Mouse (Mus musculus) limb, embryonic 10.5 days (tissue): ENCODE measurements around the gene H2afz. TPM values are rescaled to one million over a fixed set of nuclear protein-coding genes. Genes with fewer than 3 reads are reported as not detected.

ENCODE experiments used
- DNase-seq: peaks from one replicate; pipeline ENCODE4 v3.0.0-alpha.2; 2017; ENCODE audit warnings: low spot score
- H3K27ac ChIP-seq: fragments of 300-500 bp; sonication (generic); 2 replicates; pipeline ENCODE4 v1.5.1; 2016; ENCODE audit warnings: mild to moderate bottlenecking
- H3K27me3 ChIP-seq: fragments of 300-500 bp; sonication (generic); 2 replicates; pipeline ENCODE4 v1.6.1; 2016; ENCODE audit warnings: low read depth, mild to moderate bottlenecking; ENCODE audit not compliant: poor library complexity, severe bottlenecking
- H3K36me3 ChIP-seq: fragments of 300-500 bp; sonication (generic); 2 replicates; pipeline ENCODE4 v1.6.1; 2016; ENCODE audit warnings: mild to moderate bottlenecking, moderate library complexity
- H3K4me1 ChIP-seq: fragments of 300-500 bp; sonication (generic); 2 replicates; pipeline ENCODE4 v1.6.1; 2016
- H3K4me3 ChIP-seq: fragments of 300-500 bp; sonication (generic); 2 replicates; pipeline ENCODE4 v1.5.1; 2016; ENCODE audit warnings: mild to moderate bottlenecking, moderate library complexity
- H3K9me3 ChIP-seq: fragments of 300-500 bp; sonication (generic); replicated peaks from 2 replicates; pipeline ENCODE4 v1.6.1; 2016; ENCODE audit warnings: mild to moderate bottlenecking
- WGBS: fragments of 180-500 bp; shearing (Covaris S2); methylation state at CpG from one replicate; pipeline ENCODE4 v1.1.7; 2016; 5-methylcytosine and 5-hydroxymethylcytosine counted together
- polyA plus RNA-seq: library from polyadenylated mRNA; unstranded; fragments of >200 nt; fragmentation: Nextera tagmentation; extraction: Ambion mirVana; gene quantifications from 2 replicates; pipeline ENCODE4 v1.2.1, GENCODE M21; 2016

The H2afz gene
- polyA plus RNA-seq, 1 experiment from 2014 or later = 3,221 TPM

GRCm38 (mm10) chr3:137867437-137868093 lies 3.3 kb downstream of the H2afz start, which contains the start of gene Dnajb14:
Gene Dnajb14, plus strand, starts transcription at chr3:137867675.
- Histone ChIP-seq H3K4me1 (peaks cover 28% of the 10 kb centered on the region), H3K36me3 (peaks cover 16% of the 10 kb centered on the region), H3K4me3 (peak within 1 kb of the TSS; percentile 78), H3K27ac (peak within 1 kb of the TSS; percentile 97), H3K9me3 (no peaks in the 10 kb centered on the region), H3K27me3 (no peaks in the 10 kb centered on the region)
- DNase-seq = peak; percentile 79
- WGBS = 4% methylated on average over 88 of the region's 94 CpGs

GRCm38 (mm10) chr3:137868094-137868913 lies 4.0 kb downstream of the H2afz start:
- DNase-seq = no peak
- 5% methylated on average over 25 of the region's 26 CpGs for WGBS
- H3K36me3 ChIP-seq = peaks cover 16% of the 10 kb centered on the region
- H3K9me3 ChIP-seq = no peaks in the 10 kb centered on the region
- H3K4me3 ChIP-seq = peak overlapping the region; percentile 78
- peaks cover 26% of the 10 kb centered on the region for H3K4me1 ChIP-seq
- peak overlapping the region; percentile 97 for H3K27ac ChIP-seq
- H3K27me3 ChIP-seq = no peaks in the 10 kb centered on the region

GRCm38 (mm10) chr3:137869395-137869794 lies 5.1 kb downstream of the H2afz start:
- no peaks in the 10 kb centered on the region for H3K9me3 ChIP-seq
- H3K27ac ChIP-seq = no peak overlapping the region
- peaks cover 16% of the 10 kb centered on the region for H3K36me3 ChIP-seq
- H3K4me1 ChIP-seq = peaks cover 19% of the 10 kb centered on the region
- no peaks in the 10 kb centered on the region for H3K27me3 ChIP-seq
- 94% methylated on average over 9 of the region's 9 CpGs for WGBS
- no peak overlapping the region for H3K4me3 ChIP-seq
- DNase-seq = no peak

- no peak overlapping the region for H3K4me3 ChIP-seq
- WGBS = 89% methylated on average over 3 of the region's 3 CpGs
- no peaks in the 10 kb centered on the region for H3K27me3 ChIP-seq
- H3K9me3 ChIP-seq = no peaks in the 10 kb centered on the region
- DNase-seq = no peak
- H3K4me1 ChIP-seq = no peaks in the 10 kb centered on the region
- H3K36me3 ChIP-seq = peaks cover 11% of the 10 kb centered on the region
- no peak overlapping the region for H3K27ac ChIP-seq
Measured at GRCm38 (mm10) chr3:137879313-137879712, 15.0 kb downstream of the H2afz start.

GRCm38 (mm10) chr3:137880109-137880748 lies 15.9 kb downstream of the H2afz start:
- Histone ChIP-seq H3K4me3 (no peak overlapping the region), H3K27ac (no peak overlapping the region), H3K27me3 (no peaks in the 10 kb centered on the region), H3K4me1 (no peaks in the 10 kb centered on the region), H3K36me3 (peaks cover 11% of the 10 kb centered on the region), H3K9me3 (no peaks in the 10 kb centered on the region)
- 90% methylated on average over 4 of the region's 4 CpGs for WGBS
- DNase-seq = no peak

GRCm38 (mm10) chr3:137881093-137881492 lies 16.8 kb downstream of the H2afz start:
- H3K9me3 ChIP-seq = no peaks in the 10 kb centered on the region
- DNase-seq = no peak
- H3K27ac ChIP-seq = no peak overlapping the region
- WGBS = 90% methylated on average over 5 of the region's 5 CpGs
- no peaks in the 10 kb centered on the region for H3K4me1 ChIP-seq
- H3K27me3 ChIP-seq = no peaks in the 10 kb centered on the region
- H3K36me3 ChIP-seq = peaks cover 11% of the 10 kb centered on the region
- H3K4me3 ChIP-seq = no peak overlapping the region

GRCm38 (mm10) chr3:137887961-137888360 lies 23.7 kb downstream of the H2afz start:
- DNase-seq = peak; percentile 6
- Histone ChIP-seq H3K4me3 (no peak overlapping the region), H3K4me1 (no peaks in the 10 kb centered on the region), H3K27me3 (no peaks in the 10 kb centered on the region), H3K9me3 (no peaks in the 10 kb centered on the region), H3K36me3 (peaks cover 21% of the 10 kb centered on the region), H3K27ac (no peak overlapping the region)
- WGBS = 81% methylated on average over 7 of the region's 7 CpGs

- no peaks in the 10 kb centered on the region for H3K27me3 ChIP-seq
- H3K9me3 ChIP-seq = no peaks in the 10 kb centered on the region
- no peaks in the 10 kb centered on the region for H3K4me1 ChIP-seq
- 83% methylated on average over 3 of the region's 3 CpGs for WGBS
- H3K36me3 ChIP-seq = peaks cover 41% of the 10 kb centered on the region
- H3K27ac ChIP-seq = no peak overlapping the region
- no peak overlapping the region for H3K4me3 ChIP-seq
- DNase-seq = no peak
Measured at GRCm38 (mm10) chr3:137891089-137891488, 26.8 kb downstream of the H2afz start.

GRCm38 (mm10) chr3:137892118-137892517 lies 27.8 kb downstream of the H2afz start:
- 94% methylated on average over 4 of the region's 4 CpGs for WGBS
- Histone ChIP-seq H3K36me3 (peaks cover 41% of the 10 kb centered on the region), H3K27ac (no peak overlapping the region), H3K4me1 (no peaks in the 10 kb centered on the region), H3K27me3 (no peaks in the 10 kb centered on the region), H3K4me3 (no peak overlapping the region), H3K9me3 (no peaks in the 10 kb centered on the region)
- no peak for DNase-seq

- H3K36me3 ChIP-seq = peaks cover 50% of the 10 kb centered on the region
- 95% methylated on average over 4 of the region's 4 CpGs for WGBS
Measured at GRCm38 (mm10) chr3:137893789-137894188, 29.5 kb downstream of the H2afz start.

GRCm38 (mm10) chr3:137895196-137895595 lies 30.9 kb downstream of the H2afz start:
- Histone ChIP-seq H3K36me3 (peaks cover 37% of the 10 kb centered on the region), H3K9me3 (no peaks in the 10 kb centered on the region), H3K27me3 (no peaks in the 10 kb centered on the region), H3K27ac (no peak overlapping the region), H3K4me1 (no peaks in the 10 kb centered on the region), H3K4me3 (no peak overlapping the region)
- DNase-seq = no peak
- WGBS = 88% methylated on average over 3 of the region's 3 CpGs

More at GRCm38 (mm10) chr3:137893789-137894188, 29.5 kb downstream of the H2afz start:
- Histone ChIP-seq H3K9me3 (no peaks in the 10 kb centered on the region), H3K4me1 (no peaks in the 10 kb centered on the region), H3K27ac (no peak overlapping the region), H3K4me3 (no peak overlapping the region), H3K27me3 (no peaks in the 10 kb centered on the region)
- DNase-seq = no peak

- WGBS = 73% methylated on average over 4 of the region's 4 CpGs
- Histone ChIP-seq H3K27me3 (no peaks in the 10 kb centered on the region), H3K27ac (no peak overlapping the region), H3K4me3 (no peak overlapping the region), H3K4me1 (no peaks in the 10 kb centered on the region), H3K9me3 (no peaks in the 10 kb centered on the region), H3K36me3 (peaks cover 37% of the 10 kb centered on the region)
- DNase-seq = no peak
Measured at GRCm38 (mm10) chr3:137896386-137896785, 32.1 kb downstream of the H2afz start.

GRCm38 (mm10) chr3:137896867-137897266 lies 32.6 kb downstream of the H2afz start:
- 95% methylated on average over 3 of the region's 3 CpGs for WGBS
- peaks cover 37% of the 10 kb centered on the region for H3K36me3 ChIP-seq
- no peak overlapping the region for H3K27ac ChIP-seq
- H3K27me3 ChIP-seq = no peaks in the 10 kb centered on the region
- no peaks in the 10 kb centered on the region for H3K4me1 ChIP-seq
- DNase-seq = no peak
- no peak overlapping the region for H3K4me3 ChIP-seq
- H3K9me3 ChIP-seq = no peaks in the 10 kb centered on the region
